Mouse (Mus musculus) hindbrain, embryonic 16.5 days (tissue): ENCODE data around the gene Clec3b. TPM values are rescaled to one million over a fixed set of nuclear protein-coding genes. Genes with fewer than 3 reads are reported as not detected.

Source experiments
- ATAC-seq: fragments of 200-750 bp; cut with Nextera tagmentation; 2 replicates; pipeline ENCODE4 v1.8.0; 2017; ENCODE audit warnings: moderate TSS enrichment, moderate library complexity
- H3K27ac ChIP-seq: fragments of 300-500 bp; sonication (generic); 2 replicates; pipeline ENCODE4 v1.5.1; 2014; ENCODE audit warnings: low read depth, mild to moderate bottlenecking, control low read depth, low read length, moderate library complexity
- H3K27me3 ChIP-seq: fragments of 300-500 bp; sonication (generic); replicated peaks from 2 replicates; pipeline ENCODE4 v1.6.1; 2014; ENCODE audit warnings: low read length; ENCODE audit not compliant: control insufficient read depth, insufficient read depth
- H3K36me3 ChIP-seq: fragments of 300-500 bp; sonication (generic); 2 replicates; pipeline ENCODE4 v1.6.1; 2014; ENCODE audit warnings: mild to moderate bottlenecking, low read length, moderate library complexity, mixed read lengths; ENCODE audit not compliant: control insufficient read depth, insufficient read depth
- H3K4me1 ChIP-seq: fragments of 300-500 bp; sonication (generic); 2 replicates; pipeline ENCODE4 v1.6.1; 2014; ENCODE audit warnings: low read depth, low read length; ENCODE audit not compliant: control insufficient read depth, insufficient read depth
- H3K4me2 ChIP-seq: fragments of 300-500 bp; sonication (generic); 2 replicates; pipeline ENCODE4 v1.6.1; 2014; ENCODE audit warnings: mild to moderate bottlenecking, low read length, control low read depth, moderate library complexity
- H3K4me3 ChIP-seq: fragments of 300-500 bp; sonication (generic); 2 replicates; pipeline ENCODE4 v1.5.1; 2014; ENCODE audit warnings: mild to moderate bottlenecking, low read length, control low read depth, moderate library complexity
- H3K9ac ChIP-seq: fragments of 300-500 bp; sonication (generic); 2 replicates; pipeline ENCODE4 v1.6.1; 2014; ENCODE audit warnings: low read depth, mild to moderate bottlenecking, control low read depth, low read length, moderate library complexity
- H3K9me3 ChIP-seq: fragments of 300-500 bp; sonication (generic); 2 replicates; pipeline ENCODE4 v1.6.1; 2014; ENCODE audit warnings: mild to moderate bottlenecking, low read length, moderate library complexity; ENCODE audit not compliant: control insufficient read depth
- WGBS: fragments of 180-500 bp; shearing (Covaris S2); extraction: QIAGEN DNeasy Blood & Tissue Kit; methylation state at CpG from one replicate; pipeline ENCODE4 v1.1.7; 2014; 5-methylcytosine and 5-hydroxymethylcytosine counted together
- polyA plus RNA-seq: library from polyadenylated mRNA; unstranded; fragments of >200 nt; fragmentation: Nextera tagmentation; extraction: Ambion mirVana; gene quantifications from 2 replicates; pipeline ENCODE4 v1.2.1, GENCODE M21; 2015

Clec3b gene
- polyA plus RNA-seq, 1 experiment from 2014 or later = 4.2 TPM

DNA sequence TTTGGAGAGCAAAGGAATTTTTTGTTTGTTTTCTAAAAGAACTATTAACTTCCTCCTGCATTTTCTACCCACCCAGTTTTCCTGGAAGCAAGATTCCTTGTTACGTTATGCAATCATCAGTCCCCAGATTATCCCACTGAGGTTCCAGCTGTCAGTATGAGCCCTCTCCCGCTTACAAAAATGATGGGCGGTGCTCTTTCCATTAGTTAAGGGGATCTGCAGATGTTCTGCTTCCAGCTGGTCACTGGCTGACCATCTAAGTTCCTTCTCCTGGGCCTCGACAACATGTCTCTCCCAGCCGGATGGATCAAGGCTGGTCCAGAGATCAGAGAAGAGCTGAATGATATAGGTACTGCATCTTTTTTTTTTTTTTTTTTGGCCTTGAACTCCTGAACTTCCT lies 2.3 kb upstream of the Clec3b start:
- no peak overlapping the region for H3K4me2 ChIP-seq
- H3K36me3 ChIP-seq = 0 out of 2 replicates have a peak, but pooled peaks cover under 1% of the 10 kb centered on the region
- ATAC-seq = no peak
- H3K4me3 ChIP-seq = no peak overlapping the region
- no peak overlapping the region for H3K27ac ChIP-seq
- no peaks in the 10 kb centered on the region for H3K4me1 ChIP-seq
- H3K9me3 ChIP-seq = peaks cover 3% of the 10 kb centered on the region; the same call in 1 of the 2 replicates
- no peak overlapping the region for H3K9ac ChIP-seq
- 82% methylated on average over 5 of the region's 5 CpGs for WGBS
- no peaks in the 10 kb centered on the region for H3K27me3 ChIP-seq

DNA sequence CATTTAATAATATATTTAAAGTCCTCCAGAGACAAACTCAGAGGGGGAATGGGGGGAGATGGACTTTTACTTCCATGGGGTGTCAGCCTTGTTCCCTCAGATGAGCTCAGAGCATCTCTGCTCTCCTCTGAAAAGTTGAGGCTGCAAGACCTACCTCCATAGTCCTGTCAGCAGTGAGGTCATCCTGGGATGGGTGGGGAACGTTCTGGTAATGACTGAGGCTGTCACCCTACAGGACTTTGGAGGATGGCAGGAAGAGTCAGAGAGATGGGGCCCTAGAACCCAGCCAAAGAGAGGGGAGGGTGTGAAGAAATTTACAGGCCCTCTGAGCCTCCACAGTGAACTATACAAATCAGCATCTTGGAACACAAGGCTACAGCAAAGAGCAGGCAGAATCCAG lies 815 bp downstream of the Clec3b start:
- no peak overlapping the region for H3K4me3 ChIP-seq
- H3K9ac ChIP-seq = no peak overlapping the region
- no peaks in the 10 kb centered on the region for H3K9me3 ChIP-seq
- H3K4me2 ChIP-seq = no peak overlapping the region
- 52% methylated on average over 1 of the region's 1 CpGs for WGBS
- peaks cover 3% of the 10 kb centered on the region; the same call in 1 of the 2 replicates for H3K27me3 ChIP-seq
- no peaks in the 10 kb centered on the region for H3K4me1 ChIP-seq
- no peak overlapping the region for H3K27ac ChIP-seq
- H3K36me3 ChIP-seq = no peaks in the 10 kb centered on the region
- ATAC-seq = no peak

DNA sequence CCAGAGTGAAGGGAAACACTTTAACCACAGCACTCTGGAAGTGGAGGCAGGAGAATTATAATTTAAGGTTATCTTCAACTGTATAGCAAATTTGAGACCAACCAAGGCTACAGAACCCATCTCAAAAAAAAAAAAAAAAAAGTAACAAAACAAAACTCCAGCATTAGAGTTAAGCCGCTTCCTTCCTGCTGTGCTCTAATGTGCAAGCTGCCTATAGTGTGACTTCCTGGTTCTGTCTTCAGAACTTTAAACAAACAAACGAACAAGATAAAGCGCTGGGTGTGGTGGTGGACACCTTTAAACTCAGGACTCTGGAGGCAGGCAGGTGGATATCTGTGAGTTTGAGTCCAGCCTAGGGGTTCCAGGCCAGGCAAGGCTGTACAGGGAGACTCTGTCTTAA lies 1.3 kb downstream of the Clec3b start:
- Histone ChIP-seq H3K9ac (no peak overlapping the region), H3K36me3 (no peaks in the 10 kb centered on the region), H3K9me3 (no peaks in the 10 kb centered on the region), H3K4me2 (no peak overlapping the region), H3K27ac (no peak overlapping the region), H3K27me3 (peaks cover 3% of the 10 kb centered on the region; the same call in 1 of the 2 replicates), H3K4me1 (no peaks in the 10 kb centered on the region), H3K4me3 (no peak overlapping the region)
- WGBS = 85% methylated on average over 3 of the region's 3 CpGs
- no peak for ATAC-seq

DNA sequence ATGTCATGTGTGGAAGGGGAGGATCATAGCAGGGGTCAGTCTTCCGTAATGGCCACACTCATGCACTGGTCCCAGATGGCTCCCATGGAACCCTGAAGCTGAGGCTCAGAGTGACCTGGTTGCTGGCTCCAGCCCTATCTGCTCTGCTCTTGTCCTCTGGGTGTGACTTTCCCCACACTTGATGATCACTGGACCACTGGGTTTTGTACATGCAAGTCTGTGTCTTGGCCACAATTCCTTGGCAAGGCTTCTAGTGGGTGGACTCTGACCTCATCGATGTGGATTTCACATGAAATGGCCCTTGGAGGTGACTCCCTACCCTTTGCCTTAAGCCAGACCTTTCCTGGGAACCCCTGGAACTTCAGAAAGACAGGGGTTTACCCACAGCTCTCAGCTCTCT lies 2.4 kb downstream of the Clec3b start:
- H3K4me1 ChIP-seq = no peaks in the 10 kb centered on the region
- H3K4me2 ChIP-seq = no peak overlapping the region
- peaks cover 3% of the 10 kb centered on the region; the same call in 1 of the 2 replicates for H3K27me3 ChIP-seq
- no peaks in the 10 kb centered on the region for H3K36me3 ChIP-seq
- ATAC-seq = no peak
- H3K27ac ChIP-seq = no peak overlapping the region
- H3K9me3 ChIP-seq = no peaks in the 10 kb centered on the region
- no peak overlapping the region for H3K9ac ChIP-seq
- 97% methylated on average over 2 of the region's 2 CpGs for WGBS
- H3K4me3 ChIP-seq = no peak overlapping the region

DNA sequence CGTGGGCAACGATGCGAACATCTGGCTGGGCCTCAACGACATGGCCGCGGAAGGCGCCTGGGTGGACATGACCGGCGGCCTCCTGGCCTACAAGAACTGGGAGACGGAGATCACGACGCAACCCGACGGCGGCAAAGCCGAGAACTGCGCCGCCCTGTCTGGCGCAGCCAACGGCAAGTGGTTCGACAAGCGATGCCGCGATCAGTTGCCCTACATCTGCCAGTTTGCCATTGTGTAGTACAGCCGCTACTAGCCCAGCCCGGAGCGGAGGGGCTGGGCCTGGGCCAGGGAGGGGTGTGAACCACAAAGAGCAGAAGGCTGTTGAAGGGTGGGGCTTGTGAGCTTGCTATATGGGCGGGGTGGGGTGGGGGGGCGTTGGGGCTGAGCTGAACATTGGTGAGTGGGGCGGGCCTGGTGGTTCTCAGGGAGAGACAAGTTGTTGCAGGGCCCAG lies 6.2 kb downstream of the Clec3b start:
- WGBS = 39% methylated on average over 29 of the region's 30 CpGs

DNA sequence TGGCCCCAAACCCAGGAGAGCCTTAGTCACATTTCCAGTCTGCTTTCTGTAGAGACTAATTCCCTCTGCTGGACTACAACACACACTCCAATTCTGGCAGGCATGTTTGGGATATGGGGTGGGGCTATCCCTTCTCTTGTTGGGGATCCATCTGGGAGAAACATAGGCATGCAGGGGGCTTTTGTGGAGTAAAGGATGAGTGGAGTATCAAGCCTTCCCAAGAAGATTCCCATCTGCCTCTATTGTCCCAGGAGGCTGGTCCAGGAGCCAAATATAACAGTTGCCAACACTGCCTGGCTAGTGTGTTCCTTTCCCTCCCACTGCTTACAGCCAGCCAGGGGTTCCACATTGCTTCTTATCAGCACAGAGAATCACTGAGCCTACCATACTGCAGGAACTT lies 7.0 kb downstream of the Clec3b start:
- no peak overlapping the region for H3K9ac ChIP-seq
- H3K4me1 ChIP-seq = no peaks in the 10 kb centered on the region
- no peak overlapping the region for H3K4me3 ChIP-seq

More for the DNA sequence above, 6.2 kb downstream of the Clec3b start:
- H3K27me3 ChIP-seq = peaks cover 3% of the 10 kb centered on the region; the same call in 1 of the 2 replicates
- ATAC-seq = peak; percentile 53
- no peak overlapping the region for H3K27ac ChIP-seq
- no peaks in the 10 kb centered on the region for H3K9me3 ChIP-seq
- H3K4me2 ChIP-seq = peak overlapping the region; percentile 32
- peak overlapping the region; percentile 16 for H3K4me3 ChIP-seq
- no peaks in the 10 kb centered on the region for H3K36me3 ChIP-seq
- no peaks in the 10 kb centered on the region for H3K4me1 ChIP-seq
- no peak overlapping the region for H3K9ac ChIP-seq

DNA sequence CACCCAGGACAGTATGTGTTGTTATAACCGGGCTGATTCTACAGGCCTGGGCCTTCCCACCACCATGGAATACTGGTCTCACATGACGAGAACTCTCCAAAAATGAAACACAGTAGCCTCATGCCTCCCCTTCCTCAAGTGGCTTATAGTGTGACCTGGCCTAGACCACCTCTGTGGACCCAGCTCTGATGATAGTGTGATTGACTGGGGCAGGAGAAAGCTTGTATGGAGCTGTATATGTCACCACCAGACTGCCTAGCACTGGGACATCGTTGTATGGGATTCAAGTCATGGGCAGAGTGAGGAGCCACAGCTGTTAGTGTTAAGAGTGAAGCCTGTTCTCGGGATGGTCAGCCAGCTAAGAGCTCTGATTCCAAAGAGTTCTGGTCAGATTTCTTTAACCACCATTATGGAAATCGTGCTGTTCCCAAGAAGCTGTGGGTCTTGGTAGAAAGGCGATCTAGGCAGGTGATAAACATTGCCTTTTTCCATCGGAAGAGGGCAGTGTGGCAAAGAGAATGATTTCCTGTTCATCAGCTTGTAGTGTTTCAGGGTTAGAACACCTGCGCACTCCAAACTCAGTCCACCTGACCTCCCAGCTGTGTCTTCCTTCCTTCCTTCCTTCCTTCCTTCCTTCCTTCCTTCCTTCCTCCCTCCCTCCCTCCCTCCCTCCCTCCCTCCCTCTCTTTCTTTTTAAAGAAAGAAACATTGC lies 7.5 kb downstream of the Clec3b start:
- peak; percentile 43; the same call in 1 of the 2 replicates for ATAC-seq
- H3K4me3 ChIP-seq = no peak overlapping the region
- H3K9ac ChIP-seq = no peak overlapping the region
- peaks cover 3% of the 10 kb centered on the region; the same call in 1 of the 2 replicates for H3K27me3 ChIP-seq
- no peaks in the 10 kb centered on the region for H3K9me3 ChIP-seq
- no peaks in the 10 kb centered on the region for H3K4me1 ChIP-seq
- no peak overlapping the region for H3K4me2 ChIP-seq
- no peaks in the 10 kb centered on the region for H3K36me3 ChIP-seq
- WGBS = 58% methylated on average over 8 of the region's 8 CpGs
- no peak overlapping the region for H3K27ac ChIP-seq

More for the DNA sequence above, 7.0 kb downstream of the Clec3b start:
- Histone ChIP-seq H3K36me3 (no peaks in the 10 kb centered on the region), H3K27ac (no peak overlapping the region), H3K27me3 (peaks cover 3% of the 10 kb centered on the region; the same call in 1 of the 2 replicates), H3K9me3 (no peaks in the 10 kb centered on the region), H3K4me2 (no peak overlapping the region)
- ATAC-seq = no peak

DNA sequence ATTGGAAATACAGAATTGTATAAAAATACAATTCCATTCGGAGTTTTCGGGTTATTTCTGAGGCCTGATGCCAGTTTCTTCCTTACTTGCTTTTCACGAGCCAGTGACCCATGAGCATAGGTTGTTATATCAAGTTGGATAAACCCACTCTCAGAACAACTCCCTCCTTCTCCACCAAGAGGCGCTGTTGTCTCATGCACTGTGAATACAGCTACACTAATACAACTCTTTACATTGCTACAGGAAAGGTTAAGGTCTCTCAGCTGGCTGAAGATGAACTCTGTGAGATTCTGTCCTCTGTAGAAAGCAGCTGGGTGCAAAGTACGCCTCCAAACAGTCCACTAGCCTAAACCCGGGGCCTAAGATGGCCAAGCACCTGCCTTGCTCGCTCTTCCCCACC lies 8.6 kb downstream of the Clec3b start:
- peaks cover 3% of the 10 kb centered on the region; the same call in 1 of the 2 replicates for H3K27me3 ChIP-seq
- H3K36me3 ChIP-seq = no peaks in the 10 kb centered on the region
- H3K4me2 ChIP-seq = no peak overlapping the region
- H3K9me3 ChIP-seq = no peaks in the 10 kb centered on the region
- no peaks in the 10 kb centered on the region for H3K4me1 ChIP-seq
- H3K4me3 ChIP-seq = no peak overlapping the region
- H3K27ac ChIP-seq = no peak overlapping the region
- H3K9ac ChIP-seq = no peak overlapping the region
- ATAC-seq = peak; percentile 54; the same call in 1 of the 2 replicates
- WGBS = 61% methylated on average over 7 of the region's 7 CpGs

DNA sequence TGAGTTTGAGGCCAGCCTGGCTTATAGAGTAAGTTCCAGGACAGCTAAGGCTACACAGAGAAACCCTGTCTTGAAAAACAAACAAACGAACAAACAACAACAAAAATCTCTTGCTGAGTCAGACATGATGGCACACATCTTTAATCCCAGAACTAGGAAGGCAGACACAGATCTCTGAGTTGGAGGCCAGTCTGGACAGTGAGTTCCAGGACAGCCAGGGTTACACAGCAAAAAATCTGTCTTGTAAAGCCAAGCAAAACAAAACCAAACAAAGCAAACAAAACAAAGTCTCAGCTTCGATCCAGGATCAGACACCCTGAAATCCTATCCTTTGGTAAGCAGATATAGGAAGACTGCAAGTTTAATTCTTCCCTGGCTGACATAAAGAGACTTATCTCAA lies 11.0 kb downstream of the Clec3b start:
- Histone ChIP-seq H3K27ac (no peak overlapping the region), H3K9me3 (no peaks in the 10 kb centered on the region), H3K27me3 (no peaks in the 10 kb centered on the region), H3K4me3 (no peak overlapping the region), H3K36me3 (no peaks in the 10 kb centered on the region), H3K4me2 (no peak overlapping the region), H3K4me1 (no peaks in the 10 kb centered on the region), H3K9ac (no peak overlapping the region)
- WGBS = 77% methylated on average over 2 of the region's 2 CpGs
- ATAC-seq = no peak
